ENCODE assay signal across 26 mouse cellular contexts in the genomic region with DNA sequence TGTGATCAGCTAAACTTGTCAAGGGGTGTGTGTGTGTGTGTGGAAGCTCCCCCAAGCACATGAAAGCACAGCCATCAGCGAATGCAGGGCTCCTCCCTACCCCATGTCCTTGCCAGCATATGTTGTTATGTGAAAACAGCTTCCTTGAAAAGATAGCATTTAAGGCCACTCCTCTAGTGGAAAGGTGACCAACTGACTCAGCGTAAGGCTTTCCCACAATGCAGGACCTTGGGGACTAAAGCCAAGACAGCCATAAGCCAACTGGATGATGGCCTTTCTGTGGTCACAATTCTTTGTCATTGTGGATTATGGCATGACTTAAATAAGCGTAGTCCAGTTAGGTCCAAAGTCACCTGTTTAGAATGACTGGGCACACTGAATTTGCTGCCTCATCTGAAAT. TPM values are rescaled to one million over a fixed set of nuclear protein-coding genes. Genes with fewer than 3 reads are reported as not detected.
"Had no signal": no experiment of that assay in that cellular context is flagged by ENCODE, and none has a peak within 500 bp of the region (broad histone marks: within the 10 kb centered on the region; RNA-seq: fewer than 3 reads in every experiment).

No protein-coding gene starts in this region.

- H3K9ac ChIP-seq: kidney, embryonic 15.5 days; limb, embryonic 12.5 days; limb, embryonic 15.5 days; liver, embryonic 14.5 days; liver, postnatal 0 days; lung, embryonic 15.5 days; midbrain, embryonic 13.5 days; neural tube, embryonic 13.5 days; stomach, embryonic 15.5 days had no signal

- H3K4me2 ChIP-seq: kidney, embryonic 15.5 days; limb, embryonic 12.5 days; limb, embryonic 15.5 days; liver, embryonic 11.5 days; lung, embryonic 15.5 days; midbrain, embryonic 13.5 days; neural tube, embryonic 13.5 days; stomach, embryonic 15.5 days had no signal

- H3K9me3 ChIP-seq: kidney, embryonic 15.5 days; limb, embryonic 15.5 days; lung, embryonic 15.5 days; midbrain, embryonic 10.5 days; midbrain, embryonic 13.5 days; stomach, embryonic 15.5 days had no signal

- ATAC-seq: liver, postnatal 0 days; midbrain, embryonic 13.5 days; midbrain, embryonic 16.5 days had no signal

- DNase-seq: kidney, adult 8-10 months; kidney, postnatal 10 days; kidney, postnatal 36 days; left cerebral cortex, postnatal 4 days; liver, postnatal 0 days; lung, postnatal 10 days; lung, postnatal 4 days; retina, postnatal 1 day; right cerebral cortex, postnatal 25 days; spleen, adult 18-20 months; thymus, adult 2 months; thymus, postnatal 14 days; thymus, postnatal 4 days had no signal

- H3K27ac ChIP-seq: kidney, embryonic 15.5 days; limb, embryonic 12.5 days; limb, embryonic 15.5 days; liver, embryonic 14.5 days; lung, embryonic 15.5 days; midbrain, embryonic 10.5 days; midbrain, embryonic 13.5 days; neural tube, embryonic 13.5 days; stomach, embryonic 15.5 days had no signal

- H3K36me3 ChIP-seq: kidney, embryonic 15.5 days; limb, embryonic 12.5 days; limb, embryonic 15.5 days; lung, embryonic 15.5 days; midbrain, embryonic 10.5 days; midbrain, embryonic 13.5 days; neural tube, embryonic 13.5 days; stomach, embryonic 15.5 days had no signal

- H3K4me1 ChIP-seq: kidney, embryonic 15.5 days; limb, embryonic 15.5 days; midbrain, embryonic 13.5 days; neural tube, embryonic 13.5 days; stomach, embryonic 15.5 days had no signal

- H3K27me3 ChIP-seq: kidney, embryonic 15.5 days; limb, embryonic 12.5 days; limb, embryonic 15.5 days; lung, embryonic 15.5 days; midbrain, embryonic 13.5 days; neural tube, embryonic 13.5 days; stomach, embryonic 15.5 days had no signal

- H3K4me3 ChIP-seq: kidney, embryonic 15.5 days; limb, embryonic 12.5 days; limb, embryonic 15.5 days; lung, embryonic 15.5 days; midbrain, embryonic 10.5 days; midbrain, embryonic 13.5 days; myocyte; neural tube, embryonic 13.5 days; stomach, embryonic 15.5 days had no signal

RNA-seq across cellular contexts. Expression of a gene that starts 32.7 kb away (rescaled TPM):
- total RNA-seq: neutrophil, adult 5-6 weeks had no signal
